Mouse (Mus musculus) embryonic stem cell, embryonic (primary cell): ENCODE data around the gene Tab1.

Source experiments
- CTCF ChIA-PET, 4 experiments: fragments of 300-600 bp in 2 of 4; fragments of 350-600 bp in 2 of 4; sonication (Branson Sonifier 250); formaldehyde crosslinking; loops; one replicate each; lab custom pipeline; 2022; ENCODE audit warnings: inconsistent platforms in 2 of 4; lab: Charles Lee
- POLR2A ChIA-PET, 4 experiments: fragments of 300-600 bp in 2 of 4; fragments of 350-600 bp in 2 of 4; sonication (Branson Sonifier 250); formaldehyde crosslinking; loops; one replicate each; lab custom pipeline; 2022; ENCODE audit warnings: antibody characterized with exemption in 4 of 4, inconsistent platforms in 1 of 4; lab: Charles Lee

The Tab1 gene

DNA sequence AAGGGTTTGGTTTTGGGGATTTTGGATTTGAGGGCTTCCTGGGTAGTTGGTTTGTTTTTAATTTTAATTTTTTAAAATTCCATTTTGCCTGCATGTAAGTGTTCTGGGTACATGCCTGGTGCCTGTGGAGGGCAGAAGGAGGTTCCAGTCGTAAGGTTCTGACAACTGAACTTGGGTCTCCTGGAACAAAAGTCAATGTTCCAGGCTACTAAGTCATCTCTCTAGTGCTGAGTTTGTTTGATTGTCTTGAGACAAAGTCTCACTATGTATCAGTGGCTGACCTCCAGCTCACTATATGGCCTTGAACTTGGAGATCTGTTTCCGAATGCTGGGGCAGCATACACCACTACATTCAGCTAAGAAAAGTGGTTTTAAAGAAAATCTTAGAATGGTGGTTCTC, 2.6 kb downstream of the Tab1 start:
- POLR2A ChIA-PET = interaction anchor here in 2 of 4 experiments (0.9 to 9.1 kb wide), 15 partner anchors 10 to 129 kb away, joined by 3 to 135 read pairs (median 5); partner anchors contain the start of genes Atf4 (in 2 of the 2), Mief1 (in 1 of the 2), Rps19bp1 (in 1 of the 2) and Syngr1 (in 1 of the 2)
- CTCF ChIA-PET = no interaction called here

DNA sequence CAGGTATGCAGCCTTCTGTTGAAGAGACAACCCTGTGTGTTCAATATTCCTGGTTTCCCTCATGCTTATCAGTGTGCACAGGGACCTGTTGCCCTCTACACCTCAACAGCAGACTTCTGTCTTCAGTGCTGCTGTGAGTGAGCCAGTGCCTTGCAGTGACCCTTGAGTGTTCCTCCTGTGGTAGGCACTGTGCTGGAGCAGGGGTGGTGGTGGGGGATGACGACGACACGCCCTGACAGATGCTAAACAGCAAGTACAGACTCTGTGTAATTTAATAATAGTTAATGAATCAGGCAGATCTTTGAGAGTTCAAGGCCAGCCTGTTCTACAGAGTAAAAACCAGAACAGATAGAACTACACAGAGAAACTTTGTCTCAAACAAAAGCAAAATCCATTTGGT, 3.7 kb downstream of the Tab1 start:
- ChIA-PET POLR2A (interaction anchor here in 2 of 4 experiments (0.7 to 9.1 kb wide), 16 partner anchors 9 to 206 kb away, joined by 3 to 135 read pairs (median 4); partner anchors contain the start of genes Atf4 (in 2 of the 2) and Syngr1 (in 1 of the 2)), CTCF (interaction anchor here in 1 of 4 experiments (0.8 kb wide), 1 partner anchor 80 kb away, joined by 10 read pairs; no protein-coding TSS in a partner anchor)

DNA sequence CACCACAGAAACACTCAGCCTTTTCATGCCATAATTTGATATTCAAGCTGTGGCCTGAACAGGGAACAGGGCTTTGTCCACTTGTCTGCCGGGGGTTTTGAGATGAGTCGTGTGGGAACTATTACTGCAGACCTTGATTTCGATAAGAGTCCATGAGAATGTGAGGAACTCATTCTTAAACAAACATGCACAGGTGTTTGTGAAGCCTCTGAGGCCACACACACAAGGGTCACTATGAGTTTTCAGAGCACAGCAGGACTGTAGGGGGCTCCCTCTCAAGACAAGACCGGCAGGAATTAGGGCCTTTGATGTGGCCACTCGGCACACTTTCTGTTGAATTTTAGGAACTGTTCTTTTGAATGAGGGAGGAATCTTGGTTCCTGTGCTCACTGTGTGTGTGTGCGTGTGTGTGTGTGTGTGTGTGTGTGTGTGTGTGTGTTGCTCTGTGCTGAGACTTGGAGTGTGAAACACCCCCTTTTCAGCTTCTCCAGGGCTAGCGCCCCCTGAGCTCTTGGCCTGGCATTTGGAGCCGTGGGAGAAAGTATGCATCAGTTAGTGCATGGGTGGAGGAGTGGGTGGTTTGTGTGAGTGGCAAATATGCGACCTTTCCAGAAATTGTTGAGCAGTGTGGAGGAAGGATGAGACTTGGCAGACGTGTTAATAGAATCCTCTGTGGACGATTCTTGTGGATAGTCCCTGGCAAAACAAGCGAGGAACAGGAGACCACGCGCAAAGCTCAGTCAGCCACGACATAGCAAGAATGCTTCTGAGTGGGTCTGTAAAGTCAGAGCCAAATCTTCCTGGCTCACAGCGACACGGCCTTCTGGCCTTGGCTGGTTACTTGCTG, 5.2 kb downstream of the Tab1 start:
- ChIA-PET POLR2A (interaction anchor here (0.6 to 2.6 kb wide), 32 partner anchors 7 to 192 kb away, joined by 3 to 14 read pairs (median 4); partner anchors contain the start of genes Atf4 (in 2 of the 4), Rpl3 (in 1 of the 4), Rps19bp1 (in 1 of the 4) and Syngr1 (in 1 of the 4)), CTCF (interaction anchor here in 3 of 4 experiments (0.5 to 2.1 kb wide), 15 partner anchors 9 to 496 kb away, joined by 3 to 5 read pairs (median 4); no protein-coding TSS in a partner anchor)

DNA sequence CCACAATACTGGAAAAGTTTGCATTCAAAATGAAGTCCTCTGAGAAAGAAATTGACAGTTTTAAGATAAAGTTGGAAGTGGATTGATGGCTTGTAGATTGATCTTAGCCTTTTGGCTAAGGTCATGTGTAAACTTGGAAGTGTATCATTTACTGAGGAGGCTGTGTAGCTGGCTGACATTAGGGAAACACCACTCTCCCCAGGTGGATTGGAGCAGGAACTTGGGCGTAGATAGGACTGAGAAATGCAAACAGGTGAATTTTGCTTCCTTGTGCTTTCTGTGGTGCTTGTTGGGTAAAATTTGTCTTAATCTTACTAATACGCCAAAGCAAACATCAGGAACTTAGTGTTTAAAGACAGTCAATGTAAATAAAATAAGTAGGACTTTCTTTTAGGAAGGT, 7.4 kb downstream of the Tab1 start:
- CTCF ChIA-PET = interaction anchor here in 2 of 4 experiments (0.6 to 1.0 kb wide), 4 partner anchors 11 to 592 kb away, joined by 3 read pairs; no protein-coding TSS in a partner anchor
- POLR2A ChIA-PET = interaction anchor here in 2 of 4 experiments (0.8 to 7.4 kb wide), 13 partner anchors 8 to 117 kb away, joined by 3 to 55 read pairs (median 4); partner anchors contain the start of genes Atf4 (in 1 of the 2) and Tab1 (in 1 of the 2)

DNA sequence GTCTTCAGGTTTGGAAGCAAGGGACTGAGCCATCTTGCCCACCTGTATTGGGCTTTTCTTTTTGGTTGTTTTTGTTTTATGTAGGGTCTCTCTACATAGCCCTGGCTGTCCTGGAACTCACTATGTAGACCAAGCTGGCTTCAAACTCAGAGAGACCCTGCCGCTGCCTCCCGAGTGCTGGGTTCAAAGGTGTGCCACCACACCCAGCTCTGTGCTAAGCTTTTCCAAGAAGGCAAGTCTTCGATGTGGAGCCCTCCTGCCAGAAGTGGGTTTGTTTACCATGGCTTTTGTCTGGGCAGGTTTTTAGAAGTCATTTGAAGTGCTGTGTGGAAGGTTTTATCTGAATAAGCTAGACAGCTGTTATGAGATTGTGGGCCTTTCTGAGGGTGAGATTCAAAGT, 8.0 kb downstream of the Tab1 start:
- ChIA-PET CTCF (interaction anchor here (0.5 to 2.5 kb wide), 10 partner anchors 9 to 165 kb away, joined by 3 to 7 read pairs (median 3); partner anchors contain the start of gene Tab1 (in 1 of the 4)), POLR2A (interaction anchor here in 2 of 4 experiments (0.8 to 7.4 kb wide), 17 partner anchors 8 to 116 kb away, joined by 3 to 55 read pairs (median 4); partner anchors contain the start of genes Atf4 (in 1 of the 2) and Tab1 (in 1 of the 2))

DNA sequence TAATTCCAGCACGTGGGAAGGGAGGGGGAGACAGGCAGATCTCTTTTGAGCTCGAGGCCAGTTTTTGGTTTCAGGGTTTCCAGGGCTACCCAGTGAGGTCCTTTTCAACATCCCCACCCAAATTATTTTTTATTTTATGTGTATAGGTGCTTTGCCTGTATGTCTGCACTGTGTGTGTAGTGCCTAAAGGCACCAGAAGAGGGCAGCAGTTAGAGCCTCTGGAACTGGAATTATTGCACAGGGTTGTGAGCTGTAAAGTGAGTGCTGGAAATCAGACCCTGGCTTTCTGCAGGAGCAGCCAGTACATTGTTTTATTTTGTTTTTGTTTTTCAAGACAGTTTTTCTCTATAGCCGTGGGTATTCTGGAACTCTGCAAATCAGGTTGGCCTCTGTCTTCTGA, 9.2 kb downstream of the Tab1 start:
- CTCF ChIA-PET = interaction anchor here in 3 of 4 experiments (0.6 to 2.5 kb wide), 22 partner anchors 9 to 355 kb away, joined by 3 to 12 read pairs (median 4); partner anchors contain the start of genes Tab1 (in 2 of the 3), Rpl3 (in 1 of the 3) and Syngr1 (in 1 of the 3)
- POLR2A ChIA-PET = interaction anchor here (0.6 to 7.4 kb wide), 34 partner anchors 8 to 282 kb away, joined by 3 to 55 read pairs (median 5); partner anchors contain the start of genes Tab1 (in 3 of the 4), Apobec3 (in 1 of the 4), Atf4 (in 1 of the 4) and Mief1 (in 1 of the 4)

DNA sequence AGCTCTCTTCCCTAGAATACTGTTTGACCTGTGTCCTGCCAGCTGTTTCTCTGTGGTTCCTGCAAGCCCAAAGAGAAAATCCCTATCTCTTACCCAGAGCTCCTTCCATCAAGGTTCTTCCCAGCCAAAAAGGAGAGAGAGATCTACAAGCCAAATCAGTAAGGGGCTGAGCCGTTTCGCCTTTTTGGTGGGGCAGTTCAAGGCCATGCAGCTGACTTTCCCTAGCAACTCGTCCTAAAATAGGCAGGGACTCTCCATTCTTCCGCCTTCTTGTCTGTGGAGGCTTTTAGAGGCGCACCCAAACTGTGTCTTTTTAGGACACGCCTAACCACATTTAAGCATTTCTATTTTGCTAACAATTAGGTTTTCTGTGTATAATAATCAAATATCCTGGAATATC, 10.8 kb downstream of the Tab1 start:
- ChIA-PET CTCF (interaction anchor here in 3 of 4 experiments (0.6 to 2.5 kb wide), 10 partner anchors 11 to 113 kb away, joined by 3 to 12 read pairs (median 4); partner anchors contain the start of gene Tab1 (in 2 of the 3)), POLR2A (interaction anchor here (0.6 to 7.4 kb wide), 42 partner anchors 9 to 117 kb away, joined by 3 to 55 read pairs (median 5); partner anchors contain the start of genes Atf4 (in 2 of the 4), Mief1 (in 2 of the 4), Tab1 (in 2 of the 4) and Mgat3 (in 1 of the 4))

DNA sequence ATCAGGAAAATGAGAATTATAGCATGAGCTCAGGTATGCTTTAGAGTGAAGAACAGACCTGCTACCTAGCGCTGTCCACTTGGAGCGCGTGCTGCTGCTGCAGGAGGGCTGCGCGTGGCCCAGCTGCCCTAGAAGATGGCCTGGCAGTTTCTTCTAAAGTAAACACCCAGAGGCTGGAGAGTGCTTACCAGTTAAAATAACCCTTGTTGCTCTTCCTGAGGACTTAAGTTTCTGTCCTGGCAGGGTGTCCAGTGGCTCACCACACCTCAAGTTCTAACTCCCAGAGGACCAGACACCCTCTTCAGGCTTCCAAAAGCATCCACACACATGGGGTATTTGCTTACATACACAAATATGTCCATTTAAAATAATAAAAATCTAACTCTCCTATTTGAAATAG, 12.5 kb downstream of the Tab1 start:
- CTCF ChIA-PET = interaction anchor here in 1 of 4 experiments (1.0 to 1.2 kb wide), 3 partner anchors 11 to 80 kb away, joined by 3 to 10 read pairs (median 4); no protein-coding TSS in a partner anchor
- POLR2A ChIA-PET = interaction anchor here in 3 of 4 experiments (0.6 to 7.4 kb wide), 40 partner anchors 8 to 213 kb away, joined by 3 to 55 read pairs (median 4); partner anchors contain the start of genes Atf4 (in 2 of the 3), Mief1 (in 2 of the 3), Cbx7 (in 1 of the 3) and Mgat3 (in 1 of the 3)

DNA sequence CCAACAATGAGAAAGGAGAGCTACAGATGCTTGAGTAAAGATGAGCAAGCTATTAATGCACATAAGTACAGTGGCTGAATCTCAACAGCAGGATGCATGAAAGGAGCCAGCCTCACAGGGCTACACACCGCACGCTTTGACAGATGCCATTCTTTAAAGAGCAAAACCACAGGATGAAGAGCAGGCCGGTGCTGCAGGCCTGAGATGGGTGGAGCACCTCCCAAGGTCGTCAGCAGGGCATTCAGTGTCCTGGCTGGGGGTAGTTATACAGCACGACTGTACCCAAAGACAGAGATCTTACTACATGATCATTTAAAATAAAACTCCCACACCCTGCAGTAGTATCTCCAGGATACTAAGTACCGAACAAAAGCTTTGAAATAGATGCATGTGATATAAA, 13.2 kb downstream of the Tab1 start:
- ChIA-PET POLR2A (interaction anchor here in 3 of 4 experiments (0.7 to 7.4 kb wide), 33 partner anchors 8 to 175 kb away, joined by 3 to 55 read pairs (median 4); partner anchors contain the start of genes Atf4 (in 2 of the 3), Cbx7 (in 1 of the 3), Mgat3 (in 1 of the 3) and Mief1 (in 1 of the 3)), CTCF (interaction anchor here in 2 of 4 experiments (0.6 to 1.2 kb wide), 3 partner anchors 79 to 119 kb away, joined by 3 to 5 read pairs (median 3); no protein-coding TSS in a partner anchor)

DNA sequence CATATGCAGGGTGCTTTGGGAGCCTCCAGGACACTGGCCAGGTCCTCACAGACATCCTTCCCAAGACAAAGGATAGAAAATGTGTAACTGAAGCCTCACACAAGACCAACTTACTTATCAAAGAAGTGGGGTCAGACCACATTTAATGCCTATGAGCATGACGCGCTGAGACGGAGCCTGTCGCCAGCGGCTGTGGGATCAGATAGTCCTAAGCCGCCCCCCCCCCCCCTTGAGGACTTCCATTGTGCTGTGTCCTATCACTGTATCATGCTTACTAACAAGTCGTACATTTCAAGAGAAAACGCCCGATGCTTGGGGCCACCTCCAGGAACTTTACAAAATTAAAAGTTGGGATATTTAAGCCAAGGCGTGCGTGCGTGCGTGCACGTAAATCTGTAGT, 14.2 kb downstream of the Tab1 start:
- CTCF ChIA-PET = interaction anchor here in 1 of 4 experiments (0.6 kb wide), 1 partner anchor 9 kb away, joined by 3 read pairs; no protein-coding TSS in a partner anchor
- POLR2A ChIA-PET = interaction anchor here in 3 of 4 experiments (0.6 to 7.4 kb wide), 13 partner anchors 7 to 111 kb away, joined by 3 to 55 read pairs (median 7); partner anchors contain the start of genes Atf4 (in 1 of the 3), Mgat3 (in 1 of the 3) and Tab1 (in 1 of the 3)

DNA sequence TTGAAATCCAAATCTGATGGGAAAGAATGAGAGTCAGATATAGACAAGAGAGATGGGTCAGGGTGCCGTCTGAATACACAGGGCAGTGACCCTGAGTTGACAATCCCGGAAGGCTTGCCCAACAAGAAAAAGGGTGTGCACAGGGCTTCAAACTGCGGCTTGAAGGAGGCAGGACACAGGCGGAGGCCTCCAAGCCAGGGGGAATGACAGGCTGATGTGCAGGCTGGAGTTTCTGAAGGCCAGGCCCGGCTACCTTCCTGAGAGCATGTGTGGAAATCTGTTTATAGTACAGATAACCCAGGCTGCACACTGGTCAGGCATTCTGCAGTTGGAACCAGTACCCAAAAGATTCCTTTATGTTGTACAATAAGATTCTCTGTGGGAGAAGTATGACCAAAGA, 14.6 kb downstream of the Tab1 start:
- ChIA-PET POLR2A (interaction anchor here in 3 of 4 experiments (0.6 to 2.1 kb wide), 14 partner anchors 10 to 116 kb away, joined by 3 to 8 read pairs (median 4); partner anchors contain the start of genes Tab1 (in 2 of the 3), Atf4 (in 1 of the 3), Mgat3 (in 1 of the 3) and Rps19bp1 (in 1 of the 3)), CTCF (interaction anchor here in 1 of 4 experiments (0.6 kb wide), 1 partner anchor 10 kb away, joined by 3 read pairs; no protein-coding TSS in a partner anchor)

DNA sequence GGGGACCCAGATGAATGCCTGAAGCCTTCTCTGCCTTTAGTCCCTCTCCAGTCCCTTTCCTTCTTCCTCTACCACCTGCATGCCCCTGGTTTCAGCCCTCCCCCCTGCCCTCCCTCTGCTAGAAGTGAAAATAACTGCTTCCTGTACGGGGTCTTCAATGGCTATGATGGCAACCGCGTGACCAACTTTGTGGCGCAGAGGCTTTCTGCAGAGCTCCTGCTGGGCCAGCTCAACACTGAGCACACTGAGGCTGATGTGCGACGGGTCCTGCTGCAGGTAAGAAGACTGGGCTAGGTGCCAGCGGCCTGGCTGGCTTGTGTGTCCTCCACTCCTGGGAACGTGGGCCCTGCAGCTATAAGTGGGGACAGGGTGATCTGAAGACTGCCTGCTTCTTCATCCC, 15.6 kb downstream of the Tab1 start:
- ChIA-PET POLR2A (interaction anchor here in 2 of 4 experiments (0.8 to 2.1 kb wide), 20 partner anchors 8 to 115 kb away, joined by 3 to 8 read pairs (median 4); partner anchors contain the start of genes AC140267.1 (in 1 of the 2), Mgat3 (in 1 of the 2), Mief1 (in 1 of the 2) and Rpl3 (in 1 of the 2)), CTCF (interaction anchor here in 2 of 4 experiments (0.5 to 0.7 kb wide), 2 partner anchors 20 to 163 kb away, joined by 3 read pairs; no protein-coding TSS in a partner anchor)

DNA sequence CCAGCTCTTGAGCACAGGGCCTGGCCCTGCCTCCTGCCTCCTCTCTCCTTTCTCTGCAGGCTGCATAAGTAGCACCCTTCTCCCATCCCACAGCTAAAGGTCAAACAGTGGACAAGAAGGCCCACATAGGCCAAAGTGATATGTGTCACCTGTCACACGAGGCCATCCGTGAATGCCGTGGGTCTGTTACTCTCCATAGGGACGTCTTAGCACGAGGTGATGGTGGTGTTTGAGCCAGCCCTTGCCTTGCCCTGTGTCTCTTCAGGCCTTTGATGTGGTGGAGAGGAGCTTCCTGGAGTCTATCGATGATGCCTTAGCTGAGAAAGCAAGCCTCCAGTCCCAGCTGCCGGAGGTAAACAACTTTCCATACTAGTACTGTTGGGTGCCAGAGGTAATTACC, 16.6 kb downstream of the Tab1 start:
- POLR2A ChIA-PET = interaction anchor here in 2 of 4 experiments (0.9 to 2.9 kb wide), 20 partner anchors 9 to 109 kb away, joined by 3 to 13 read pairs (median 4); partner anchors contain the start of genes AC140267.1 (in 1 of the 2), Atf4 (in 1 of the 2), Mief1 (in 1 of the 2) and Rpl3 (in 1 of the 2)
- CTCF ChIA-PET = no interaction called here

DNA sequence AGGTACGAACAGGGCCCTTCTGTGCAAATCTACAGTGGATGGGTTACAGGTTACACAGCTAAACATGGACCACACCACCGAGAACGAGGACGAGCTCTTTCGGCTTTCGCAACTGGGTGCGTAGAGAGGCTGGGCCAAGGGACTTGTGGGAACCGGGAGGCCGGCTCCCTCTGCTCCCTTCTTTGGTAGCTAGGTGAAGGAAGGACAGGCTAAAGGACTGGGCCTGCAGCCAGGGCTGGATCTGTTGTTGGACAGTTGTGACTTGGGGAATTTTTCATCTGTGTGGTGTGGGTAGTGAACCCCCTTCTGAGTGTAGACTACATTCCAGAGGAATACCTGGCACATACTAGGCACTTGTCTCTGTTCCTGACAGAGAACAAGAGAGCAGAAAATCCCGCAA, 19.7 kb downstream of the Tab1 start:
- ChIA-PET POLR2A (interaction anchor here in 3 of 4 experiments (0.7 to 6.3 kb wide), 30 partner anchors 8 to 103 kb away, joined by 3 to 55 read pairs (median 4); partner anchors contain the start of genes Tab1 (in 2 of the 3), Atf4 (in 1 of the 3) and Mgat3 (in 1 of the 3)), CTCF (interaction anchor here in 3 of 4 experiments (1.1 to 2.5 kb wide), 5 partner anchors 8 to 72 kb away, joined by 3 to 9 read pairs (median 7); no protein-coding TSS in a partner anchor)

DNA sequence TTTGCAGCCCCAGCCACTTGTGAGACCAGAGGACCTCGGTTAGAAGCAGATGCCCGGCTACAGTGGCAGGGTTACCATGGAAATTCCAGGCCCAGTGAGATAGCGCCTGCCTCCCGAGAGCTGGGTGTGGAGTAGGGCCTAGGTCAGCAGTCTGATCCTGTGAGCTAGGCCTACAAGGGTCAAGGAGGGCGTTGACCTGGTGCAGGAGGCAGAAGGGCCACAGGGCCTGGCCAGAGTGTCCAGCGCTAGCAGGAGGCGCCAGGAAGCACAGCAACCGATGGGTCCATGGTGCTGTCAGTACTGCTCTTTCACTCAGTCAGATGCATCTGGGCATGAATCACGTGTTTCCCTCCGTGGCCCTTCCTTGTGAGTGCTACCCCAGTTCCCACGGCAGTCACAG, 20.8 kb downstream of the Tab1 start:
- ChIA-PET CTCF (interaction anchor here in 1 of 4 experiments (1.7 kb wide), 1 partner anchor 71 kb away, joined by 4 read pairs; no protein-coding TSS in a partner anchor), POLR2A (interaction anchor here in 3 of 4 experiments (0.6 to 6.3 kb wide), 21 partner anchors 9 to 102 kb away, joined by 3 to 55 read pairs (median 6); partner anchors contain the start of gene Atf4 (in 3 of the 3))

DNA sequence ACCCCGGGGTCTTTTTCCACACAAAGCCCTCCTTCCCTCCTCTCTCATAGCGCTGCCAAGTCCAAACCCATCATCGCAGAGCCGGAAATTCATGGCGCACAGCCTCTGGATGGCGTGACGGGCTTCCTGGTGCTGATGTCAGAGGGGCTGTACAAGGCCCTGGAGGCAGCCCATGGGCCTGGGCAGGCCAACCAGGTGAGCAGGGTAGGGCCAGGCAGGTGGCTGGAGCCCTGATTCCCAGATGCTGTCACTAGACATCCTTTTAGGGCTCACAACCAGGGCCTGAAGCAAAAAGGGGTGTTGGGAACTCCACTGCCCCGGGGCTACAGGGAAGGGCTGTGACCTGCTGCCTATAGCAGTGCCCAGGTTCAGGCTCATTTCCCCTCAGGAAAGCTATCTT, 22.8 kb downstream of the Tab1 start:
- CTCF ChIA-PET = interaction anchor here in 1 of 4 experiments (1.0 kb wide), 1 partner anchor 11 kb away, joined by 4 read pairs; no protein-coding TSS in a partner anchor

More for the DNA sequence above, 22.8 kb downstream of the Tab1 start:
- POLR2A ChIA-PET = interaction anchor here in 3 of 4 experiments (0.5 to 6.3 kb wide), 16 partner anchors 11 to 106 kb away, joined by 3 to 55 read pairs (median 4); partner anchors contain the start of genes Tab1 (in 2 of the 3) and Mief1 (in 1 of the 3)
